Mouse (Mus musculus) kidney, postnatal 4 days (tissue): ENCODE results near the gene Gm10721.
A peak's percentile ranks its signal among the peaks of the same experiment; 100 is the strongest.
"Not testable (repeated sequence)": the region's sequence is repeated elsewhere in the genome, so short reads cannot be mapped to it uniquely, and the experiment has no call there.

Experiments used
- DNase-seq, 2 experiments: peaks; one replicate each; pipeline ENCODE4 v3.0.0; 2021; ENCODE audit warnings: mixed read lengths in 2 of 2

Gene Gm10721

DNA sequence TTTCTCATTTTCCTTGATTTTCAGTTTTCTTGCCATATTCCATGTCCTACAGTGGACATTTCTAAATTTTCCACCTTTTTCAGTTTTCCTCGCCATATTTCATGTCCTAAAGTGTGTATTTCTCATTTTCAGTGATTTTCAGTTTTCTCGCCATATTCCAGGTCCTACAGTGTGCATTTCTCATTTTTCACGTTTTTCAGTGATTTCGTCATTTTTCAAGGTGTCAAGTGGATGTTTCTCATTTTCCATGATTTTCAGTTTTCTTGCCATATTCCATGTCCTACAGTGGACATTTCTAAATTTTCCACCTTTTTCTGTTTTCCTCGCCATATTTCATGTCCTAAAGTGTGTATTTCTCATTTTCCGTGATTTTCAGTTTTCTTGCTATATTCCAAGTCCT is 12.7 kb downstream of the Gm10721 start:
- DNase-seq, result peak; percentile 52 to 58

DNA sequence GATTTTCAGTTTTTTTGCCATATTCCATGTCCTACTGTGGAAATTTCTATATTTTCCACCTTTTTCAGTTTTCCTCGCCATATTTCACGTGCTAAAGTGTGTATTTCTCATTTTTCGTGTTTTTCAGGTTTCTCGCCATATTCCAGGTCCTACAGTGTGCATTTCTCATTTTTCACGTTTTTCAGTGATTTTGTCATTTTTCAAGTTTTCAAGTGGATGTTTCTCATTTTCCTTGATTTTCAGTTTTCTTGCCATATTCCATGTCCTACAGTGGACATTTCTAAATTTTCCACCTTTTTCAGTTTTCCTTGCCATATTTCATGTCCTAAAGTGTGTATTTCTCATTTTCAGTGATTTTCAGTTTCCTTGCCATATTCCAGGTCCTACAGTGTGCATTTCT is 13.2 kb downstream of the Gm10721 start:
- DNase-seq, result peak in 1 of 2 experiments; percentile 6

DNA sequence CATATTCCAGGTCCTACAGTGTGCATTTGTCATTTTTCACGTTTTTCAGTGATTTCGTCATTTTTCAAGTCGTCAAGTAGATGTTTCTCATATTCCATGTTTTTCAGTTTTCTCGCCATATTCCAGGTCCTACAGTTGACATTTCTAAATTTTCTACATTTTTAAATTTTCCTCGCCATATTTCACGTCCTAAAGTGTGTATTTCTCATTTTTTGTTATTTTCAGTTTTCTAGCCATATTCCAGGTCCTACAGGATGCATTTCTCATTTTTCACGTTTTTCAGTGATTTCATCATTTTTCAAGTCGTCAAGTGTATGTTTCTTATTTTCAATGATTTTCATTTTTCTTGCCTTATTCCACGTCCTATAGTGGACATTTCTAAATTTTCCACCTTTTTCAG is 13.8 kb downstream of the Gm10721 start:
- DNase-seq, result peak in 1 of 2 experiments; percentile 18

DNA sequence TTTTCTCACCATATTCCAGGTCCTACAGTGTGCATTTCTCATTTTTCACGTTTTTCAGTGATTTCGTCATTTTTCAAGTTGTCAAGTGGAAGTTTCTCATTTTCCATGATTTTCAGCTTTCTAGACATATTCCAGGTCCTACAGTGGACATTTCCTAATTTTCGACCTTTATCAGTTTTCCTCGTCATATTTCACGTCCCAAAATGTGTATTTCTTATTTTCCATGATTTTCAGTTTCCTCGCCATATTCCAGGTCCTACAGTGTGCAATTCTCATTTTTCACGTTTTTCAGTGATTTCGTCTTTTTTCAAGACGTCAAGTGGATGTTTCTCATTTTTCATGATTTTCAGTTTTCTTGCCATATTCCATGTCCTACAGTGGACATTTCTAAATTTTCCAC is 14.3 kb downstream of the Gm10721 start:
- DNase-seq, result not testable (repeated sequence)

DNA sequence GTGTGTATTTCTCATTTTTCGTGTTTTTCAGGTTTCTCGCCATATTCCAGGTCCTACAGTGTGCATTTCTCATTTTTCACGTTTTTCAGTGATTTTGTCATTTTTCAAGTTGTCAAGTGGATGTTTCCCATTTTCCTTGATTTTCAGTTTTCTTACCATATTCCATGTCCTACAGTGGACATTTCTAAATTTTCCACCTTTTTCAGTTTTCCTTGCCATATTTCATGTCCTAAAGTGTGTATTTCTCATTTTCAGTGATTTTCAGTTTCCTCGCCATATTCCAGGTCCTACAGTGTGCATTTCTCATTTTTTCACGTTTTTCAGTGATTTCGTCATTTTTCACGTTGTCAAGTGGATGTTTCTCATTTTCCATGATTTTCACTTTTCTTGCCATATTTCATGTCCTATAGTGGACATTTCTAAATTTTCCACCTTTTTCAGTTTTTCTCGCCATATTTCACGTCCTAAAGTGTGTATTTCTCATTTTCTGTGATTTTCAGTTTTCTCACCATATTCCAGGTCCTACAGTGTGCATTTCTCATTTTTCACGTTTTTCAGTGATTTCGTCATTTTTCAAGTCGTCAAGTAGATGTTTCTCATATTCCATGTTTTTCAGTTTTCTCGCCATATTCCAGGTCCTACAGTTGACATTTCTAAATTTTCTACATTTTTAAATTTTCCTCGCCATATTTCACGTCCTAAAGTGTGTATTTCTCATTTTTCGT is 16.5 kb downstream of the Gm10721 start:
- peak; percentile 1 to 38 for DNase-seq

DNA sequence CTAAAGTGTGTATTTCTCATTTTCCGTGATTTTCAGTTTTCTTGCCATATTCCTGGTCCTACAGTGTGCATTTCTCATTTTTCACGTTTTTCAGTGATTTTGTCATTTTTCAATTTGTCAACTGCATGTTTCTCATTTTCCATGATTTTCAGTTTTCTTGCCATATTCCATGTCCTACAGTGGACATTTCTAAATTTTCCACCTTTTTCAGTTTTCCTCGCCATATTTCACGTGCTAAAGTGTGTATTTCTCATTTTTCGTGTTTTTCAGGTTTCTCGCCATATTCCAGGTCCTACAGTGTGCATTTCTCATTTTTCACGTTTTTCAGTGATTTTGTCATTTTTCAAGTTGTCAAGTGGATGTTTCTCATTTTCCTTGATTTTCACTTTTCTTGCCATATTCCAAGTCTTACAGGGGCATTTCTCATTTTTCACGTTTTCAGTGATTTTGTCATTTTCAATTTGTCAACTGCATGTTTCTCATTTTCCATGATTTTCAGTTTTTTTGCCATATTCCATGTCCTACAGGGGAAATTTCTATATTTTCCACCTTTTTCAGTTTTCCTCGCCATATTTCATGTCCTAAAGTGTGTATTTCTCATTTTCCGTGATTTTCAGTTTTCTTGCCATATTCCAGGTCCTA is 17.9 kb downstream of the Gm10721 start:
- peak in 1 of 2 experiments; percentile 4 for DNase-seq

DNA sequence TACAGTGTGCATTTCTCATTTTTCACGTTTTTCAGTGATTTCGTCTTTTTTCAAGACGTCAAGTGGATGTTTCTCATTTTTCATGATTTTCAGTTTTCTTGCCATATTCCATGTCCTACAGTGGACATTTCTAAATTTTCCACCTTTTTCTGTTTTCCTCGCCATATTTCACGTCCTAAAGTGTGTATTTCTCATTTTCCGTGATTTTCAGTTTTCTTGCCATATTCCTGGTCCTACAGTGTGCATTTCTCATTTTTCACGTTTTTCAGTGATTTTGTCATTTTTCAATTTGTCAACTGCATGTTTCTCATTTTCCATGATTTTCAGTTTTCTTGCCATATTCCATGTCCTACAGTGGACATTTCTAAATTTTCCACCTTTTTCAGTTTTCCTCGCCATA is 21.4 kb downstream of the Gm10721 start, which contains the start of gene Gm17535:
Gene Gm17535 (plus strand): TSS at position 301 of the 400 bp plus-strand sequence.
- DNase-seq, result not testable (repeated sequence)

DNA sequence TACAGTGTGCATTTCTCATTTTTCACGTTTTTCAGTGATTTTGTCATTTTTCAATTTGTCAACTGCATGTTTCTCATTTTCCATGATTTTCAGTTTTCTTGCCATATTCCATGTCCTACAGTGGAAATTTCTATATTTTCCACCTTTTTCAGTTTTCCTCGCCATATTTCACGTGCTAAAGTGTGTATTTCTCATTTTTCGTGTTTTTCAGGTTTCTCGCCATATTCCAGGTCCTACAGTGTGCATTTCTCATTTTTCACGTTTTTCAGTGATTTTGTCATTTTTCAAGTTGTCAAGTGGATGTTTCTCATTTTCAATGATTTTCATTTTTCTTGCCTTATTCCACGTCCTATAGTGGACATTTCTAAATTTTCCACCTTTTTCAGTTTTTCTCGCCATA is 23.6 kb downstream of the Gm10721 start, which contains the start of gene Gm10715:
Gene Gm10715 (plus strand): TSS at position 301 of the 400 bp plus-strand sequence.
- DNase-seq, result not testable (repeated sequence)

DNA sequence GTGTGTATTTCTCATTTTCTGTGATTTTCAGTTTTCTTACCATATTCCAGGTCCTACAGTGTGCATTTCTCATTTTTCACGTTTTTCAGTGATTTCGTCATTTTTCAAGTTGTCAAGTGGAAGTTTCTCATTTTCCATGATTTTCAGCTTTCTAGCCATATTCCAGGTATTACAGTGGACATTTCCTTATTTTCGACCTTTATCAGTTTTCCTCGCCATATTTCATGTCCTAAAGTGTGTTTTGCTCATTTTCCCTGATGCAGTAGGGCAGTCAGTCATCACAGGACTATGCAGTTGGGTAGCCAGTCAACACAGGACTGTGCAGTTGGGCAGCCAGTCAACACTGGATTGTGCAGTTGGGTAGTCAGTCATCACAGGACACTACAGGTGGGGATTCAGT is 25.2 kb downstream of the Gm10721 start:
- not testable (repeated sequence) for DNase-seq
